Mouse (Mus musculus) E14TG2a.4 (cell line): ENCODE results near the gene Tiam2.

Experiments
- H3K27me3 ChIP-seq: 2 replicates; pipeline ENCODE4 v1.6.1; 2014; ENCODE audit warnings: low read length, control low read depth; ENCODE audit not compliant: insufficient read depth
- H3K36me3 ChIP-seq: 2 replicates; pipeline ENCODE4 v1.6.1; 2014; ENCODE audit warnings: low read length, control low read depth; ENCODE audit not compliant: insufficient read depth
- H3K4me1 ChIP-seq: replicated peaks from 2 replicates; pipeline ENCODE4 v1.6.1; 2014; ENCODE audit warnings: low read depth, low read length, control low read depth
- H3K4me3 ChIP-seq: replicated peaks from 2 replicates; pipeline ENCODE4 v1.5.1; 2014; ENCODE audit warnings: mild to moderate bottlenecking, low read length
- H3K9me3 ChIP-seq: 2 replicates; pipeline ENCODE4 v1.6.1; 2014; ENCODE audit warnings: low read length, control low read depth
- CTCF ChIP-seq: conservative IDR thresholded peaks from 2 replicates; pipeline ENCODE4 v1.5.1; 2014; ENCODE audit warnings: low read length
- NANOG ChIP-seq: IDR thresholded peaks from 2 replicates; pipeline ENCODE4 v1.6.1; 2014; ENCODE audit warnings: borderline replicate concordance, low read length, mixed read lengths
- POU5F1 ChIP-seq: IDR thresholded peaks from 2 replicates; pipeline ENCODE4 v1.6.1; 2014; ENCODE audit warnings: low read length, borderline replicate concordance

The Tiam2 gene

GRCm38 (mm10) chr17:3547725-3548124, 221.4 kb downstream of the Tiam2 start:
- H3K4me1 ChIP-seq, result peaks cover 25% of the 10 kb centered on the region
- H3K4me3 ChIP-seq, result no peak overlapping the region
- no peaks in the 10 kb centered on the region for H3K9me3 ChIP-seq
- H3K27me3 ChIP-seq, result no peaks in the 10 kb centered on the region
- TF ChIP-seq NANOG (no peak), POU5F1 (no peak), CTCF (no peak)
- H3K36me3 ChIP-seq, result peaks cover 38% of the 10 kb centered on the region

GRCm38 (mm10) chr17:3556251-3556650, 229.9 kb downstream of the Tiam2 start:
- Histone ChIP-seq H3K27me3 (no peaks in the 10 kb centered on the region), H3K4me3 (peak overlapping the region; percentile 86), H3K36me3 (peaks cover 22% of the 10 kb centered on the region), H3K9me3 (no peaks in the 10 kb centered on the region), H3K4me1 (peaks cover 41% of the 10 kb centered on the region)
- TF ChIP-seq POU5F1 (no peak), CTCF (no peak), NANOG (no peak)

GRCm38 (mm10) chr17:3557331-3558311, 231.2 kb downstream of the Tiam2 start, which contains the start of gene Tfb1m:
Gene Tfb1m, minus strand, starts transcription at chr17:3557781.
- Histone ChIP-seq H3K27me3 (no peaks in the 10 kb centered on the region), H3K9me3 (no peaks in the 10 kb centered on the region), H3K4me1 (peaks cover 28% of the 10 kb centered on the region), H3K4me3 (peak within 1 kb of the TSS; percentile 86), H3K36me3 (peaks cover 22% of the 10 kb centered on the region)
- TF ChIP-seq CTCF, result no peak
- no peak for TF ChIP-seq POU5F1
- TF ChIP-seq NANOG, result no peak

- Histone ChIP-seq H3K9me3 (no peaks in the 10 kb centered on the region), H3K27me3 (no peaks in the 10 kb centered on the region), H3K36me3 (peaks cover 15% of the 10 kb centered on the region), H3K4me3 (peak overlapping the region; percentile 86), H3K4me1 (peaks cover 28% of the 10 kb centered on the region)
- TF ChIP-seq NANOG (no peak), CTCF (no peak), POU5F1 (no peak)
Observed at GRCm38 (mm10) chr17:3558356-3558870, 232.0 kb downstream of the Tiam2 start.

- no peak overlapping the region for H3K4me3 ChIP-seq
Observed at GRCm38 (mm10) chr17:3560534-3560933, 234.2 kb downstream of the Tiam2 start.

GRCm38 (mm10) chr17:3562405-3562804, 236.0 kb downstream of the Tiam2 start:
- H3K4me1 ChIP-seq, result peaks cover 8% of the 10 kb centered on the region
- no peaks in the 10 kb centered on the region; the same call in 1 of the 2 replicates for H3K9me3 ChIP-seq
- H3K27me3 ChIP-seq, result no peaks in the 10 kb centered on the region
- peak; percentile 62 for TF ChIP-seq CTCF
- TF ChIP-seq POU5F1, result no peak
- no peak overlapping the region for H3K4me3 ChIP-seq
- H3K36me3 ChIP-seq, result no peaks in the 10 kb centered on the region

More at GRCm38 (mm10) chr17:3560534-3560933, 234.2 kb downstream of the Tiam2 start:
- Histone ChIP-seq H3K9me3 (no peaks in the 10 kb centered on the region; the same call in 1 of the 2 replicates), H3K4me1 (peaks cover 23% of the 10 kb centered on the region), H3K36me3 (no peaks in the 10 kb centered on the region), H3K27me3 (no peaks in the 10 kb centered on the region)
- no peak for TF ChIP-seq POU5F1
- no peak for TF ChIP-seq NANOG
- peak; percentile 39 for TF ChIP-seq CTCF

GRCm38 (mm10) chr17:3570876-3571275, 244.5 kb downstream of the Tiam2 start:
- no peaks in the 10 kb centered on the region for H3K36me3 ChIP-seq
- H3K4me1 ChIP-seq, result peaks cover 11% of the 10 kb centered on the region
- H3K27me3 ChIP-seq, result no peaks in the 10 kb centered on the region
- H3K4me3 ChIP-seq, result no peak overlapping the region
- TF ChIP-seq CTCF (peak; percentile 83), POU5F1 (no peak)
- no peaks in the 10 kb centered on the region for H3K9me3 ChIP-seq
